Mouse (Mus musculus): Measurements from ENCODE around the gene Gm49392. TPM values are rescaled to one million over a fixed set of nuclear protein-coding genes. Genes with fewer than 3 reads are reported as not detected.

Gene Gm49392
- total RNA-seq, 2 experiments from 2014 or later, result 1.3 TPM; not detected in 1

Other genes starting within 250 kb of the Gm49392 start
- not detected in 2 replicates for gene BC051665, start 110.5 kb downstream of the Gm49392 start, total RNA-seq (2014; fragmentation: Nextera tagmentation)
- gene BC051665, start 110.5 kb downstream of the Gm49392 start, total RNA-seq (2017), result not detected in 2 replicates
- not detected in 2 replicates for gene Ctsll3, start 94.0 kb downstream of the Gm49392 start, total RNA-seq (2014; fragmentation: Nextera tagmentation)
- gene Ctsll3, start 94.0 kb downstream of the Gm49392 start, total RNA-seq (2017), result not detected in 2 replicates
- 0.73 TPM in 1 of 2 replicates, not detected in the other for gene 4930486L24Rik, start 32.4 kb downstream of the Gm49392 start, total RNA-seq (2014; fragmentation: Nextera tagmentation)
- gene 4930486L24Rik, start 32.4 kb downstream of the Gm49392 start, total RNA-seq (2017), result not detected in 2 replicates
- gene Ctla2b, start 553 bp upstream of the Gm49392 start, total RNA-seq (2014; fragmentation: Nextera tagmentation), result 5.3 TPM in 1 of 2 replicates, not detected in the other
- gene Ctla2b, start 553 bp upstream of the Gm49392 start, total RNA-seq (2017), result 5.5 and 9.2 TPM in 2 replicates
- not detected in 2 replicates for gene Tpbpb, start 8.0 kb upstream of the Gm49392 start, total RNA-seq (2014; fragmentation: Nextera tagmentation)
- not detected in 2 replicates for gene Tpbpb, start 8.0 kb upstream of the Gm49392 start, total RNA-seq (2017)
- gene Gm49393, start 38.7 kb upstream of the Gm49392 start, total RNA-seq (2014; fragmentation: Nextera tagmentation), result not detected in 2 replicates
- 0.69 TPM in 1 of 2 replicates, not detected in the other for gene Gm49393, start 38.7 kb upstream of the Gm49392 start, total RNA-seq (2017)
- gene Gm49391, start 39.7 kb upstream of the Gm49392 start, total RNA-seq (2014; fragmentation: Nextera tagmentation), result not detected in 2 replicates
- 4.5 TPM in 1 of 2 replicates, not detected in the other for gene Gm49391, start 39.7 kb upstream of the Gm49392 start, total RNA-seq (2017)
- gene Ctla2a, start 39.7 kb upstream of the Gm49392 start, total RNA-seq (2014; fragmentation: Nextera tagmentation), result 11.0 and 14.0 TPM in 2 replicates
- gene Ctla2a, start 39.7 kb upstream of the Gm49392 start, total RNA-seq (2017), result 14.9 and 24.9 TPM in 2 replicates
- gene Tpbpa, start 45.1 kb upstream of the Gm49392 start, total RNA-seq (2014; fragmentation: Nextera tagmentation), result not detected in 2 replicates
- not detected in 2 replicates for gene Tpbpa, start 45.1 kb upstream of the Gm49392 start, total RNA-seq (2017)
- gene Ctsj, start 109.1 kb upstream of the Gm49392 start, total RNA-seq (2014; fragmentation: Nextera tagmentation), result not detected in 2 replicates
- not detected in 2 replicates for gene Ctsj, start 109.1 kb upstream of the Gm49392 start, total RNA-seq (2017)
- gene Ctsq, start 143.7 kb upstream of the Gm49392 start, total RNA-seq (2014; fragmentation: Nextera tagmentation), result not detected in 2 replicates
- gene Ctsq, start 143.7 kb upstream of the Gm49392 start, total RNA-seq (2017), result not detected in 2 replicates

All from granulocyte monocyte progenitor cell, adult 5-6 weeks (primary cell).